Mouse (Mus musculus) adrenal gland, postnatal 4 days (tissue): ENCODE data around the gene Map4k1. TPM values are rescaled to one million over a fixed set of nuclear protein-coding genes. Genes with fewer than 3 reads are reported as not detected.
"Not testable (repeated sequence)": the region's sequence is repeated elsewhere in the genome, so short reads cannot be mapped to it uniquely, and the experiment has no call there.

Experiments
- DNase-seq, 2 experiments: peaks; one replicate each; pipeline ENCODE4 v3.0.0; 2021 to 2022; ENCODE audit warnings: low spot score in 2 of 2, mixed read lengths in 2 of 2
- total RNA-seq, 2 experiments: library from RNA; stranded (reverse); gene quantifications; 2 replicates each; pipeline ENCODE4 v1.2.3; 2021

The Map4k1 gene
- total RNA-seq, 2 experiments from 2014 or later: 2.5 to 3.6 TPM

DNA sequence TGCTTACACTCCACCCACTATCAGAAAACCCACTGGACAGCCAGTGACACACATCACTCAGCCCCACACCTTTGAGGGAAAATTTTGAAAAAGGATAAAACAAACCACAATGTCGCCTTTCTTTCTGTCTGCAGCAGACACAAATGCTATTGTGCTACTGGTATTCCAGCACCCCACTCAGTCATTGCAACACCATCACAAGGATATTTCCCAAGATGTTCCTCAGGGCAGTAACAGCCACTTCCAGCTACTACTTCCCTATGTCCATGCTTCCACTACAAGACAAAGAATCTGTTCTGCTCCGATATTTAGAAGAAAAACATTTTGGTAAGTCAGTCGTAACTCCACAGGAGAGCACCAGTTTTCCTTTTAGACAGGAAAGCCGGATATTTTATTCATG, 27.1 kb upstream of the Map4k1 start:
- DNase-seq: no peak

DNA sequence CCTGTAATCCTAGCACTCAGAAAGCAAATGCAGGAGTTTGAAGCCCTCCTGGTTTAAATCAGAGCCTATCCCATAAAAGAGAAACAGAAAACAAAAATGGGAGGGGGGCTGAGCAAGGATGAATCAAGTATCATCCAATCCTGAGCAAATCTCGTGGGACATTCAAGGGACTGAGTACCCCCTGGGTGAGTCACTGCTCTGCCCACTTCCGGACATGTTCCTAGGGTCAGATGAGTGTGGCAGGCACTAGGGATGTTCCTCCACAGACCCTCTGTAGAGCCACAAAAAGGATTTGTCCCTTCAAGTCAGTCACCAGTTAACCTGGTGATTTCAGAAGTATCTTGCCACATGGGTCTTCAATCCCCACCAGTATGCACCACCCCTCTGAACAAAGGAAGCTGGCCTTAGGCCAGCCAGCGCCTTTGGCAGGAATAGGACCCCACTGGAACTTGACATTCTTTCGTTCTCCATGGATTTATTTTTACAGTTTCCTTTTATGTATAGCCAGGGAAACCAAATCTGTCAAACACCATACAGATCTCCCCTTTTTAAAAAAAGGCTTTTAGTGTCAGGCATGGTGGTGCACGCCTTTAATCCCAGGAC, 26.5 kb upstream of the Map4k1 start:
- DNase-seq: no peak

DNA sequence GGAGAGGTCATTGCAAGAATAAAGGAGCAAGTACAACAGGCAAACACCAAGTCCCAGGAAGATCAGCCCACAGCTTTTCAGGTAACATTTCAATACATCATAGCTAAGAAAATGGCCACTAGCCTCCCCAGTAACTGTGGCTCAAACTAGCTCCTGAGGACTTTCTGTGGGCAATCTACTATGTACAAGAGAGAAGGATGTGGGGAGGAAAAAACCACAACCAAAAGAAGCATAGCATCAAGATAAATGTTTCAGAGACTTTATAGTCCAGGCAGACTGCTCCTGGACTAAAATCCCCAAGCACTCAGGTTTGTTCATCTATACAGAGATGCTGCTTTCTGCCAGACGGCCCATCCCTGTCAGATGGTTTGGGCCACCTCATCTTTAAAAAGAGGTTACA, 25.6 kb upstream of the Map4k1 start:
- no peak for DNase-seq

DNA sequence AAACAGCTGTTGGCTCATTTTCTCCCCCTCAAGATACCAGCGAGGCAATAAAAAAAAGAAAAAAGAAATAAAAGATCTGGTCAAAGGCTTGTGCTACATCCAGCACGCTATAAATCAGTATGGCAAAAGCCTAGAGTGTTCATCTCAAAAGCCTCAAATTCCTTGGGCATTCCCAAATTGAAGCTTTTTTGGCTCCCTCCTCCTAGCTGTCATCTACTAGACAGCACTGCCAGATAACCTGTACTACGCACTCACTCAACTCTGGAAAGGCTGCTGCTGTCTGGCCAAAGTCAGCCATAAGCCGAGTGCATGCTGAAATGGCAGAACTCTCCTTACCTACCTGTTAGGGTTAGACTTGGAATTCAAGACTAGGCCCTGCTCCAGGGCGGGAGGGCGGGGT, 24.6 kb upstream of the Map4k1 start:
- no peak for DNase-seq

DNA sequence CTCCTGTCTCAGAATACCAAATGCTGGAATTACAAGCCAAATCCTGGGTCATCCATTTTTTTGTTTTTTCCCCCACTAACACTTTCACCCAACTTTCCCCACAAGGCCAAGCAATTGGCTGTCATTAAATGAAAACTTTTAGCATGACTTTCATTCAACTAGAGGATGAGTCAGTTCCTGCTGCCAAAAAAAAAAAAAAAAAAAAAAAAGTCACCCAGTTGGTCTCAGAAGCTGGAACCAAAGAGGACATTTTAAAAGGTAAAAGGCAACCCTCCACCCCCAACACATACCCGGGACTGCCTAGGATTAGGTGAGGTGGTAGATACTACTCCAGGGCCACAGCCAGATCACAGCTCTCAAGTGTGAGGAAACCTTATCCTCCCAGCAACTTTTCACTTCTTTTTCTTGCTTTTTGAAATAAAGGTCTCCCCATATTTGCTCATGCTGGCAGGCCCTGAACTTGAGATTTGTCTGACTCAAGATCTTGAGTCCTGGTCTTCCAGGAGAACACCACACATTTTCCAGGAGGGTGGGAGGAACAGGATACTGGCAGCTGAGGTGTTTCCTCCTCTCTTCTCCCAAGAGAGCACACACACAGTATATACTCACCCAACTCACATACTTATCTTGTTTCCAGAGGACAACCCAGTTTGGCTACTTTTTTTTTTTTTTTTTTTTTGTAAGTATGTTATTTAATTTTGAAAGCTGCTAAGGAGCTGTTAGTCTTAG, 23.7 kb upstream of the Map4k1 start:
- DNase-seq: no peak

DNA sequence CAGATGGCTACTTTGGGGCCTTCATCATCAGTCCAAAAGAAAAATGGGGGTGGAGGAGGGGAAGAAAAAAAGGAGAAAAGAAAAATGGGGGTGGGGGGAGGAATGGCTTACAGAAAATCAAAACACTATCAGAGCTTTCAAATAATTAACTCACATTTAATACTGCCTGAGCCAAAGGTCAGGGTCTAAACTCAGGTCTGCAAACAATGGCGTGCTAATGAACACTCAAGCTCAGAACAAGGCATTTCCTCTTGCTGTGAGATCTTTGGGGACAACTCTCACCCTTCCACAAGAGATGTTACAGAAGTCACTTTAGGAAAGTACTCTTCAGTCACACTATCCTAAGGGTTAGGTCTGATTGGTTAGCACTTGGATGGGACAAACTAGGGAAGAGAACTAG, 23.1 kb upstream of the Map4k1 start:
- no peak for DNase-seq

DNA sequence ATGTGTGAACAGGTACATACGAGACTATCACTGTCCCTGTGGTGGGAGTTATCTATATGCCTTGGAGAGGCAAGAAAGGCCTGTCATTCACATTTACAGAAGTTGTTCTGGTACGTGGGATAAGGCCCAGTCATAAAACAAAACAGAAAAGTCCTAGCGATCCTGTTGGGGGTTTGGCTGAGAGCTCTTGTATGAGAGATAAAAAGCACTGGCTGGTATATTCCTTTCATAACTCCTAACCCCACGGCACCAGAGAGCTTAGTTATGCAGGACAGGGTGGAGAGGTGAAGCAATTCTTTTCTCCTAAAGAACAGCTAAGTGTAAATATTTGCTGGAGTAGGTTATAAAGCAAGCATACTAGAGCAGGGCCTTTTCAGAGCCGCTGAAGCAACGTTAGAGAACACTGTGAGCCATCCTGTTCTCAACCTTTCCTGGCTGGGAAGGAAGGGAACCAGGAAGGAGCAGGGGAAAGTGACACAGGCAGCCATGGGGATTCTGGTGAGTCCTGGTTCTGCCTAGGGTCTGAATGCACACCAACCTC, 22.3 kb upstream of the Map4k1 start:
- no peak for DNase-seq

DNA sequence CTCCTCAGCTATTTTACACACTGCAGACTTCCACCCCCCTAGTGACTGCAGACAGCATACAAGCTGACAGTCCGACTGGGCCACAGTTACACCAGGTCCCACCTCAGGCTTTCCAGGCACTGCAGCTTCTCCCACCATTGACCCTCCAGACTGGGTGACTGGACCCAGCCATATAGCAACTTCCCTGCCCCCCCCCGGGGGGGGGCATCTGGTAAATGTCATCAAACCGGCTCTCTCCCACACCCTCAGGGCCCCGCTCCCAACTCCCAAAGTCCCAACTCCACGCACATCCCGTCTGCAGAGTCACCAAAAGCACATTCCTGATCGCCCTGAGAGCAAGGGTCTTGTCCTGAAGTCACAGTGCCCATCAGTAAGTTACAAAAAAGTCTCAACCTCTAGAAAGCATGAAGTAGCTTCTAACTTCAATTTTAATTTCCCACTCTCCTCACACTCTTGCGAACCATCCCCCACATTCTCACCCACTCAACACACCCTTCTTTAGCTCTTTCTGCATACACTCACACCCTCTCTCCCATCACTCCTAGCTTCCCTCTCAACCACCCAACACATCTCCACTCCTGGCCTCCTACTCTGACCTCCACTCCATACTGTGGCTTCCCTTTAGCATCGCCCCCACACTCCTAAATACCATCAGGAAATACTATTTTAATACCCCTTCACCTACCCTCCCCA, 21.4 kb upstream of the Map4k1 start:
- DNase-seq: no peak

DNA sequence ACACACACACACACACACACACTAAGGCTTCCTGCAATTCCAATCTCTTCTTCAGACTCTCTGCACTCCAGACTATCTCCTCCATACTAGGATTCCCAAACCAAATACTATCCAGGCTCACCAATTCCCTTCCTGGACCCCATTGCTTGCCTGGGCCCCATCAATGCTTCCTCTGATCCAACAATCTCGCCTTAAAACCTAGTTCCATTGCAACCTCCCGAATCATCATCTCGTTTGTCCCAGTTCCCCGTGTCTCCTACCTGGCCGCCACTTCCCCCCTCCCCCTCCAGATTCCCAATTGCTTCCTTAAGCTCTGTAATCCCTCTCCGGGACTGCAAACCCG, 20.3 kb upstream of the Map4k1 start:
- DNase-seq: no peak

DNA sequence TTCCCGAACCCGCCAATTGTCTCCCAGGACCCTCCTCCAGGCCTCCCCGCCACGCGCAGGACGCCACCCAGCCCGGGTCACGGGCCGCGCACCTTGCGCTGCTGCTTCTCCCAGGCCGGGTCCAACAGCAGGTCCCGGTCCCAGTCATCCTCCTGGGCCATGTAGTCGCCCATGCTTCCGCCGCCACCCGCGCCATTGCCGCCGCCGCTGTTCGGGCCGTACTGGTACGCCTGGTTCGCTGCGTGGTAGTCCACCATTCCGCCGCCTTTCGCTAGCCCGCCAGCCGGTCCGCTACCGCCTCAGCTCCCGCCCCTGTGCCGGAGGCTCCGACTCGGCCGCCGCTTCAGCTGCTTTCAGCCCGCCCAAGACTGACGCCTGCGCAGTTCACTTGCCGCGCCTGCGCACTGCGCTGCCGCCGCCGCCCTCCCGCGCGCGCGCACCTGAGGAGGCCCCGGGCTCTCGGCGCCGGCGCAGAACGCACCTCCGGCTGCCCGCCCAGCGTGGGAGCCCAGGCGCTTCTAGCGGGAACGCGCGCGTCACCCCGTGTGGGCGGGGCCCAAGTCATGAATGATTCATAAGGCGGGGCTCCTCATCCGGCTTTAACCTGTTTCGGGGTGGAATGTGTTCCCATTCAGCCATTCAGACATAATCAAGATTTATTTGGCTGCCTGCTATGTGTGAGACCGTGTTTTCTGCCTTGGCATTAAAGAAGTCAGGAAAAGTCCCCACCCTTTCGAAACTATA, 19.8 kb upstream of the Map4k1 start, which contains the start of gene Actn4:
Gene Actn4, minus strand, starts transcription at position 414 of the 744 bp plus-strand sequence.
- peak; percentile 95 to 97 for DNase-seq

DNA sequence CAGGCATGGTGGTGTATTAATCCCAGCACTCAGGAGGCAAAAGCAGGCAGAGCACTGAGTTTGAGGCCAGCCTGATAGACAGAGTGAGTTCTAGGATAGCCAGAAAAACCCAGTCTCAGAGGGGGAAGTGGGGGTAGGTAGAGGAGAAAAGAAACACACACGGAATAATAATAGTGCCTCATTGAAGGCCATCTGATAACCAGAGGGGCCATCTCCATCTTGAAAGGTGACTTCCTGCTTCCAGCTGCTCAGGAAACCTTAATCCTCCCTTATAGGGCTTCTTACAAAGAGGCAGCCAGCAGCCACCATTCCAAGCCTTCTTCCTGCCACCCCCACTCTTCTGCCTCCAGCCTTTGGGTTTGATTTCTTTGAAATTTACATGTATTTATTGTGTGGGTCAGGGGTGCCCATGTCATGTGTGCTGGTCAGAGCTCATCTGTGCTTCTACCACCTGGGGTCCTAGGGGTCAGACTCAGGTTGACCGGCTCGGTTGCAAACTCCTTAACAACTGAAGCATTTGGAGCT, 18.4 kb upstream of the Map4k1 start:
- DNase-seq: no peak

DNA sequence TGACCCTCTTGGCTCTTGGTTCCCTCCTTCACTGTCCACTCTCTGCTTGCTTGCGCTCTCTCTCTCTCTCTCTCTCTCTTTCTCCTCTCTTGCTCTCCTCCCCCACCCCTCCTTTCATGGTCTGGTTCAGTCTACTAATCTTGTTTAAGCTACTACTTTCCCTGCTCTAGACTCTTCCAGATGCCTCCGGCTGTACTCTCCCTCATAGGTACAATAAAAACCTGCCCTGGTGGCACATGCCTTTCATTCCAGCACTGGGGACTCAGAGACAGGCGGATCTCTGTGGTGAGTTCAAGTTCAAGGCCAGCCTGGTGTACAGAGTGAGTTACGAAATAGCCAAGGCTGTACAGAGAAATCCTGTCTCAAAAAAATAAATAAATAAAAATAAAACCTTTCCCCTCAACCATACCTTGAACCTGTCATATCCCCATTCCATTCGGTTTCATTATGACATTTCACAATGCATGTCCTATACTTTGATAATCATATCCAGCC, 16.5 kb upstream of the Map4k1 start:
- DNase-seq: no peak

DNA sequence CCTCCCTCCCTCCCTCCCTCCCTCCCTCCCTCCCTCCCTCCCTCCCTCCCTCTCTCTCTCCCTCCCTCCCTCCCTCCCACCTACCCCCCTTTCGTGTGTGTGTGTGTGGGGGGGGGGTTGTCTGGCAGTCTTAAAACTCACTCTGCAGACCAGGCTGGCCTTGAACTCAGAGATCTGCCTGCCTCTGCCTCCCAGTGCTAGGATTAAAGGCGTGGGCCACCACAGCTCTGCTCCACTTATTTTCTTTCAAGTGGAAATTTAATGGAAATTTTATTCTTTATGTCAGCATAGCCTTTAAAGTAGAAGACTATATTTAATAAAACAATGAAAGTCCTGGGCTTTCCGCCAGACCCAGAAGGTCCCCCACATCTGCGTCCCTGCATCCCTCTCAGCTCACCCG, 15.7 kb upstream of the Map4k1 start:
- DNase-seq: no peak

DNA sequence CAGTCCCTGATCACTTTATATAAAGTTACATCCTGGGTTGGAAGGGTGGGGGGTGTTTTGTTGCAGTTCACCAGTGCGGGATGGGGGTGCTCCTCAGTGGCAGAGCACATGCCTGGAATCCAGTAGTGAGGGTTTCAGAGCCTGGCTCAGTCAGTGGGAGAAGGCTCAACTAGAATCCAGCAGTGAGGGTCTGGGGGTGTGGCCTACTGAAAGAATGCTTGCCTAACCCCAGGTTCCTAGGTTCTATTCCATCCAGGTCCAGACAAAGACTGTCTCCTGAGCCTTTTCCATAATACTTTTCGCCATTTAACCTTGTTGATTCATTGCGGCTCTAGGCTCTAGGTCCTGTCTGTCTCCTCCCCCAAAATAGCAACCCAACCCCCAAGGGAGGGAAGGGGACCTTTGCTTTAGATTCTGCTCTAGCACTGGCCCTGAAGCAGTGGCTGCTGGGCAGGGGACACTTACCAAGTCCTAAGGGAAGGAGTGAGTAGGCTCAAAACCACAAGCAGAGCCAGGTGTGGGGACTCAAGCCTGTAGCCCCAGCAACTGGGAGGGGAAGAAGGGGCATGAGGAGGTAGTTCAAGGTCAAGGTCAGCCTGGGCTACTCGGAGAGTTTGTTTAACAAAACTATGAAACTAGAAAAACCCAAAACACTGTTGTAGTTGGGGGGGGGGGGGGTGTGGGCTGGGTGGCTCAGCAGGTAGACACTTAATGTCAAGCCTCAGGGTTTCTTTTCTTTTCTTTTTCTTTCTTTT, 14.9 kb upstream of the Map4k1 start:
- DNase-seq: no peak

DNA sequence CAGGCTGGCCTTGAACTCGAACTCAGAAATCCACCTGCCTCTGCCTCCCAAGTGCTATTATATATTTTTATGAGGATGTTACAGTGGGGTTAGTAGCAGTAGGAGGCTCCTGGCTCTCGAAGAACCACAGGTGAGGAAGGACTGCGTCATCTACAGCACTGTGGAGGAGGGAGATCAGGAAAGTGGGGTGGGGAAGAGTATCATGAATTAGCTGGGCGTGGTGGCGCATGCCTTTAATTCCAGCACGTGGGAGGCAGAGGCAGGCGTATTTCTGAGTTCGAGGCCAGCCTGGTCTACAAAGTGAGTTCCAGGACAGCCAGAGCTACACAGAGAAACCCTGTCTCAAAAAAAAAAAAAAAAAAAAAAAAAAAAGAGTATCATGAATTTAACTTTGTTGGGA, 13.7 kb upstream of the Map4k1 start:
- DNase-seq: not testable (repeated sequence)

DNA sequence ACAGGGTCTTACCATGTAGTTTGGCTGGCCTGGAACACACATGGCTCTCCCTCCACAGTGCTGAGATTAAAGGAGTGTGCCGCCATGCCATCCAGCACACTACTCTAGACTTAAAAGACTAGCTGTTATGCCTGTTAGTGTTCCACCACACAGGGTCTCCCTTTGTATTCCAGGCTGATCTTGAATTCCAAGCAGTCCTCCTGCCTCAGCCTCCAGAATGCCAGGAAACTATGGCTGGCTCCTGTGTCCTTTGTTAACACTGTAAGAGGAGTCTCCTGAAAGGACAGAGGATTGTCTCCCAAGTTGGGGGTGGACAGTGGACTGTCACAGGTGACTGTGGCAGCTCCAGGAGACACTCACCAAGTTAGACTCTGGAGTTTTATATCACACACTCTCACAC, 12.6 kb upstream of the Map4k1 start:
- DNase-seq: no peak

DNA sequence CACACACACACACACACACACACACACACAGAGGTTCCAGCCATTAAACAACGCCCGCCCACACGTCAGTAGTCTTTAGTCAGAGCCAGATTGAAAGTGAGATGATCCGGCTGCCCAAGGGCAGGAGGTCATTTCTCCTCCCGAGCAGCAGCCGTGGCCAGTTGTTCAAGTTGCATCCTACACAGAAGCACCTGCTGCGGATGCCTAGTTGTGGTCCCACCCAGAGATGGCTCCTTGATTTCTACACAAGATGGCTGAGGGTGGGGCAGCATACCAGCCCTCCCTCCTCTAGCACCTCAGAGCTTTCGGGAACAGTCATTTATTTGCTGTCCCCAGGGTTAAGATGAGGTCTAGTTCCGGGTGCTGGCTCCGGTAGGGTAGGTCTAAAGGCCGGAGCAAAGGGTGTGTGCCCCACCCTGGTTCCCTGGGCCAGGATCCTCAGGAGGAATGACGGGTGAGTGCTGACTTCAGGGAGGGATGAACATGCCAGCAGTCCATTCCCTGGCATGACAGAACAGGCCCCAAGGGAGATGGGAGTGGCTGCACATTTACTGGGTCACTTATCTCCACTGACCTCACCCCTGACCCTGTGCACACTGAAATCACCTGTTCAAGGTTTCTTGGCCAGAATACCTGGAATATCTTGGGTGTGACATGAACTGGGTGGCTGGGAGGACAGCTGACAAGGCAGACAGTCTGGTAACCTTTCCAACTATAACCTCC, 12.0 kb upstream of the Map4k1 start:
- no peak for DNase-seq

DNA sequence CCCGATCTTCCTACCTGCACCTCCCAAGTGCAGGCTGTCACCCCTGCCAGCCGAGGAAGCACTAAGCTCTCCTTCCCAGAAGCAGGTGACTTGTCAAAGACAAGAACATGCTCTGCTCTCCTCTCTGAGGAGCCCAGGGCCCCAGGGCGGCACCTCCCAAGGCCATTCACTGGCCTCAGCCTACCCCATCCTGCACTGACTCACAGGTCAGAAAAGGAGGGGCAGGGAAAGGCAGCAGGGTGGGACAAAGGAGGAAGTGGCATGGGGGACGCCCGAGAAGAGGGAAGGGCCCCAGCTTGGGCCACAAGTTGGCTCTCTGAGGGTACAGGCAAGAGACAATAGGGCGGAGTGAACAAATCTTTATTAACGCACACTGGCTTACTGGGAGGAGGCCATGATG, 10.8 kb upstream of the Map4k1 start:
- DNase-seq: no peak

DNA sequence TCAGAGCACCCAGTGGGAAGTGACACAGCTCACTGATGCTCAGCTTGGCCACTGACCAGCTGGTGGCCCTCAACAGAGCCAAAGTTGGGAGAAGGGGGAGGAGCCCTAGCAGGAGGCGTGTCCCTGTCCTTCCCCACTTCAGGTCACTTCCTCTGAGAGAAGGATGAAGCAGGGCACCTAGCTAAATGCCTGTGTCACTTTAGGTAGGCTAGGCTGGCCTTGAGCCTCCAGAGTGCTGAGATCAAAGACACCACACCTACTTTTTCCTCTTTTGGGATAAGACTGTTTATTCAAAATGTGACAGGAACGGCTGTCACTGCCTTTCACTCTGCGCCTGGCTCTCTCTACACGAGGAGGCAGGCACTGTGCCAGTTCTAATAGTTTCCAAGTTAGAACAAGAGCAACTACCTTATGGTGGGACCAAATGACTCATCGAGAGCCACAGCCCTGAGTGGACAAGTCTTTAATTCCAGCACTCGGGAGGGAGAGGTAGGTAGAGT, 10.0 kb upstream of the Map4k1 start:
- no peak for DNase-seq
